Mouse (Mus musculus): ENCODE results near the gene Dgkz. TPM values are rescaled to one million over a fixed set of nuclear protein-coding genes. Genes with fewer than 3 reads are reported as not detected.

The Dgkz gene
- total RNA-seq (2014; fragmentation: Nextera tagmentation) (115 and 135 TPM in 2 replicates), total RNA-seq (2017) (75.7 and 89.4 TPM in 2 replicates)

GRCm38 (mm10) chr2:91975581-91976541 is at the start of gene Dgkz:
Dgkz (minus strand) TSS chr2:91975864.
- no peak for ATAC-seq (replicated peaks; ENCODE audit: poor library complexity, severe bottlenecking)

GRCm38 (mm10) chr2:92025202-92025601 is 49.5 kb upstream of the Dgkz start:
- ATAC-seq (replicated peaks; ENCODE audit: poor library complexity, severe bottlenecking) = no peak

DNA sequence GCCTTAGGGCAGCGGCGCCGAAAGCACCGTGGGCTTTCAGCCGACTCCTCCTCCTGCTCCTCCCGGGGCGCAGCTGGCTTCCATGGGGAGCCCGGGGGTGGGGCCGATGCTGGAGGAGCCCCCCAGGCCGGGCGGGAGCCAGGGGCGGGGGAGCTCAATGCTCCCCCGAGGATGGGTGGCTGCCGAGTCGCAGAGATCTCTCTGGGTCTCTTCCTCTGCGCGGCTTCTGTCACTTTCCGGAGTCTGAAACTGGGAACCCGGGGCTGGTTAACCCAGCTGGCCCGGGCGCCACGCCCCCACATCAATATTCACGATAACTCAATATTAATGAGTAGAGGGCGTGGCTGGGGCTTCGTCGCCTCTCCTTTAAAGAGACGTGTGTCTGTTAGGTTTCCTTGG is 48.6 kb upstream of the Dgkz start, which contains the start of gene Creb3l1:
Gene Creb3l1 (minus strand): TSS at position 229 of the 399 bp plus-strand sequence.
- ATAC-seq (replicated peaks; ENCODE audit: poor library complexity, severe bottlenecking) = peak; percentile 36

DNA sequence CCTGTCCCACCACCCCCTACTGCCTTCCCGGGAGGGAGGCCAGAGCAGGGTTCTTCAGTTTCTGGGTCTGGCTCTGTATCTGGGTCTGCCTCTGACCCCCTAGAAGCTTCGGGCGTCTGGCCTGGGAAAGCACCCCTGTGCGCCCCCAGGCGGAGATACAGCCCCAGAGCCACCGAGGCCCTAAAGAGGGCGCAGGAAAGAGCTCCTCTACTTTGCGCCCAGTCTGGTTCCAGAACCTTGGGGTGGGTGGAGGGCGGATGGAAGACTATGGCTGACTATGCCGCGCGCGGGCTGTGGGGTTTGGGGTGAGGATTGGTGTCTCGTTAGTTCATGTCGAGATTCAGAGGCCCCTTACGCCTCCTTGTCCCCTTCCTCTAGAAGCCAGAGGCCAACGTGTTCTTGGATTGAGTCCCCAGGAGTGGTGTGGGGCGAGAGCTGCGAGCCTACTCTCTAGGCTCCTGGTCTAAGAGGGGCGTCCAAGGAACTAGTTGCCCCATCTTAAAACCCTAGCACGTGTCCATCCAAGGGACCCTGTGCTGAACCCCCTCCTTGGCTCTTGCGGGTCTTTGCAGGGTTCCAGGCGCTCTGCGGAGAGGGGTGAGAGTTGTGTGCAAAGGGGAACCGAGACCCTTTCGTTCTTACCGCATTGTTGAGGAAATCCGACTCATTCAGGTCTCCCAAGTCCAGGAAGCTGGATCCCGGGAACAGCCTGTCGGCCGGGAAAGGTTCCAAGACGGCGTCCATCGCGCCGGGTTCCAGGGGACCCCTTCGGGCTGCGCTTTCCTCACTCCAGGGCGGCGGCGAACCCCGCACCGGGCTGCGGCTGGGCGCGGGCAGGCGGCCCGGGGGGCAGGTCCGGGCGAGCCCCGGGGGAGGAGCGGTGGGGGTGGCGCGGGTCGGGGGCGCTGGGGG is 48.0 kb upstream of the Dgkz start:
- ATAC-seq (replicated peaks; ENCODE audit: poor library complexity, severe bottlenecking) = peak; percentile 57

DNA sequence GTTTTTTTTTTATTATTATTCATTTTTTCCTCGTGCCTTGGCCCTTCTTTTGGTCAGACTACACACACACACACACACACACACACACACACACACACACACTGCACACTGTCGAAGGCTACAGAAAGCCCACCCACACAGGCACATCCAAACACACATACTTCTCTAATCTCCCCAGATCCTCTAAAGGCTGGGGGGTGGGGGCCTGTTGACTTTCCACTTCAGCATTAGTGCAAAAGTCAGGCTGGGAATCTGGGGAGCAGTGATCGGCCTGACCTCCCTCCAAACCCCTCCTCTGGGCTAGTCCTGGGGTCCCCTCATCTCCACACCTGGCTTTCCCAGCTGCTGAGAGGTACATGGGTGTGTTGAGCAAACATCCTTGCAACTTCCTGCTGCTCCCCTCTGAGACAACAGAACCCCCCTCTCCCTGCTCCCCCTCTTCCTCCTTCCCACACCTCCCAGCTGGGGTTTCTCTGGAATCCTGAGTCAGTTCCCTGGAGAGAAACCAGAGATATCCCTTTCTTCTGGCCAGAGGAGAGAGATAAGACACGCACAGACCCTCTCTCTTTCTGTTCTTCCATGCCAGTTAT is 45.1 kb upstream of the Dgkz start:
- ATAC-seq (replicated peaks; ENCODE audit: poor library complexity, severe bottlenecking) = no peak

DNA sequence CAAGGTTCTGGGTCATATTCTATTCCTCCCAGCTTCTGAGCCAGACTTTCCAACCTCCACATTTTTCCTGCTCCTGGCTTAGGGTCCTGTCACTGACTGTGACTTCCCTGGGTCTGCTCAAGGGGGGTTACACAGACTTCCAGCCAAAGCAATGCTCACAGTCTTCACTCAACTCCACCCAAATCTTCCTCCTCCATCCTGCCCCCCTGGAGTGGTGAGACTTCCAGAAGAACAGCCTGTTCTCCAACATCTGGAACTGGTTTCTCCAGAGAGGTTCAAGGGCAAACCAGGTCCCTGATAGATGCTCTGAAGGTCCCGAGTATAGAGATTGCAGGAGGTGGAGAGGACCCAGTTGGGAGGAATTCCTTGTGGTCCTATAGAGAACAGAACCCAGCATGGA is 41.8 kb upstream of the Dgkz start:
- ATAC-seq (replicated peaks; ENCODE audit: poor library complexity, severe bottlenecking) = no peak

GRCm38 (mm10) chr2:92016981-92017380 is 41.3 kb upstream of the Dgkz start:
- peak; percentile 17; the same call in 1 of the 2 replicates for ATAC-seq (replicated peaks; ENCODE audit: poor library complexity, severe bottlenecking)

- no peak for ATAC-seq (replicated peaks; ENCODE audit: poor library complexity, severe bottlenecking)
Measured at GRCm38 (mm10) chr2:92014891-92015290, 39.2 kb upstream of the Dgkz start.

GRCm38 (mm10) chr2:92014248-92014647 is 38.6 kb upstream of the Dgkz start:
- no peak for ATAC-seq (replicated peaks; ENCODE audit: poor library complexity, severe bottlenecking)

GRCm38 (mm10) chr2:92012768-92013445 is 37.2 kb upstream of the Dgkz start:
- no peak for ATAC-seq (replicated peaks; ENCODE audit: poor library complexity, severe bottlenecking)

DNA sequence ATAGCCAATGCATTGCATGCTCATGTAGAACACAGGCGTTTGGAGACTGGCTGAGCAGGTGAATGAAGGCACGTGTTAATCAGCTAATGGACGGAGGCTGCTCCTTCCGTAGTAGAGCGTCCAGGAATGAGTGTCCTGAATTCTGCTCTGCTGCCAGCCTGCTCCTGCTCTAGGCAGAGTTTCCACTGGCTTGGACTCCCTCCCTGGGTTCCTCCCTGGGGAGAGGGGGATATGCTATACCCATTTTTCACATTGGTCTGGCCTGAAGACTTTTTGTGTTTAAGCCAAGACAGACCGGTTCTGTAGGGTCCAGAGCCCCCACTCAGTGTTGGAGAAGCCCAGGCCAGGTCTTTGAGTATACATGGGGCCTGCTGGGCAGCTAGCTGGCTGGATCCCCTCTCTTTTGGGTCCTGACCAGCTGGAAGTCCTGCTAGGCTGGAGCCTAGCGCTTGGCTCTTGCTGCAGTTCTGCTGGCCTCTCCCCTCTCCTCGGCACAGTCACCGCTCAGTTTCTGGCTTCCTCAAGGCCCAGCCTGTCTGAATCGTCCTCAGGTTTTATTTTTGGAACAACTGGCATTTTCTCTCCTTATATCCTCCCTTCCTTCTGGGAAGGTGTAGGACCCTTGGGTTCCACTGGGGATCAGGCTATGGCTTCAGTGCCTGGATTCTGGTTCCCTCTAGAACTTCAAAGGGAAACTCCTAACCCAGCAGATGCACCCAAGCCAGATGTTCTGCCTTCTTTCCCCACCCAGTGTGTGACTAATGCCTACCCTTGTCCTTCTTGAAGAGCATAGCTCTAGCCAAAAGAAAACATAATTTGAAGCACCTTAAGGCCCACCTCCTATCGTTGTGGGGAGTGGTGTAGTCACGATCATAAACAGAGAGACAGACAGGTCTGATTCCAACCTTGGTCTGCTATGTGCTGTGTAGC is 36.0 kb upstream of the Dgkz start:
- ATAC-seq (replicated peaks; ENCODE audit: poor library complexity, severe bottlenecking) = no peak

- ATAC-seq (replicated peaks; ENCODE audit: poor library complexity, severe bottlenecking) = peak; percentile 8; the same call in 1 of the 2 replicates
Measured at GRCm38 (mm10) chr2:92008623-92009404, 33.1 kb upstream of the Dgkz start.

DNA sequence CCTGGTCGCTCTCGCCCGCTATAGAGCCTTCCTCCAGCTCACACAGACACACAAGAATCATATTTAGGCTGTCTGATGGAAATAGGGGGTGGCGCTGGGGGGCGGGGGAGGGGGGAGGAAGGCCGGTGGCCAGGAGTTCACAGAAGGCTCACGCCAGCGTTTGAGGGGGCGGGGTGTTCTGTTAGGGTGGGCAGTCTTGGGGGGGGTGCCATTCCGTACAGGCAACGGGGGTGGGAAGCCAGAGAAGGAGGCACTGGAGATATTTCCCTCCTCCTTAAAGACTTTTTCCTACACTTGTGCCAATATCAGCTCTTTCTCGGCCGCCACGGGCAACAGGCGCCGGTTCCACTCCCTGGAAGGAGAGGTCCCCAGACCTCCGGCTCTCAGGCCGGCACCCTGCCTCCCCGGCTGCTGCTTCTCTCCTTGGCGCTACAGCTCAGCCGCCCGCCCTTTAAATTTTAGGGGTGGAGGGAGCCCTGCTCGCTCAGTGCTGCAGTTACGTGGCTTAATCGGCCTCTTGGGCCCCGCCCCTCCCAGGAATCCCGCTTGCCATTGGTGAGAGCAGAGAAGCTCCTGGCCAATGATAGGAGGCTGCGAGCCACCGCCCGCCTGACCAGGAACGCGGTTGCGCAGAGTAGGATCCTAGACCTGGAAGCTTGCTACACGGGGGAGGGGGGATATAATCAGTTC is 32.4 kb upstream of the Dgkz start:
- ATAC-seq (replicated peaks; ENCODE audit: poor library complexity, severe bottlenecking) = peak; percentile 92

GRCm38 (mm10) chr2:92006983-92007921 is 31.6 kb upstream of the Dgkz start:
- ATAC-seq (replicated peaks; ENCODE audit: poor library complexity, severe bottlenecking) = peak; percentile 38

DNA sequence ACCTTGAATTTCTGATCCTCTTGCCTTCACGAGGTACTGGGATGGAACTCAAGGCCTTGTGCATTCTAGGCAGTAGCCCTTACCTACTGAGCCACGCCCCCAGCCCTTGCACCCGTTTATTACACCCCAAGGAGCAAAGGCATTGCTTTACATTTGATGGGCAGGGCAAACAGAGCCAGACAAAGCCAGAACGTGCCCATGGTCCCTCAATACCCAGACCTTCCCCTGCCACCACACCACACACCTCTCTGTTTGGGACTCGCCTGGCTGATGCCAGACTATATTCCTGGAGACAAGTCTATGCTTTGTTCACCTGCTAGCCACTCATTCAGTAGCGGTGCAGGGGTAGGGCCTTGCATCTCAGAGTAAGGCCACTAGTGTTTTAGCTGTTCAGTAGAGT is 30.8 kb upstream of the Dgkz start:
- no peak for ATAC-seq (replicated peaks; ENCODE audit: poor library complexity, severe bottlenecking)

DNA sequence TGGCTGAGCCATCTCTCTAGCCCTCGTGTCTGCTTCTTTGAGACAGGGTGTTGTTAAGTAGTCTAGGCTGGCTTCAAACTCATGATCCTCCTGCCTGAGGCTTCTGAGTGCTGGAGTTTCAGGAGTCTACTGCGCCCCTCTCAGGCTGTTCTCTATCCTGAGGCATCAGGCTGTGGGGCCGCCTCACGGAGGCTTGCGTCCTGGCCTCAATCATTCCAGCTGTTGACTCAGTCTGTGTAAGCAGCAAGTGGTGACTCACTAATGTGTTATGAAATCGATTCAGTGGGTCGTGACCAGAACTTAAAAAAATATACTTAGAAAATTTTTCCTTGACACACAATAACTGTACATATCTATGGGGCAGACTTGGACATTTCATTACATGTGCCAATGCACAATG is 29.0 kb upstream of the Dgkz start:
- peak; percentile 18; the same call in 1 of the 2 replicates for ATAC-seq (replicated peaks; ENCODE audit: poor library complexity, severe bottlenecking)
